Mouse (Mus musculus) frontal cortex, postnatal 36 days (tissue): ENCODE results near the gene Ripor1.

Source experiments
- DNase-seq, 2 experiments: peaks; one replicate each; pipeline ENCODE4 v3.0.0; 2022; ENCODE audit warnings: low spot score in 2 of 2

Ripor1 gene

DNA sequence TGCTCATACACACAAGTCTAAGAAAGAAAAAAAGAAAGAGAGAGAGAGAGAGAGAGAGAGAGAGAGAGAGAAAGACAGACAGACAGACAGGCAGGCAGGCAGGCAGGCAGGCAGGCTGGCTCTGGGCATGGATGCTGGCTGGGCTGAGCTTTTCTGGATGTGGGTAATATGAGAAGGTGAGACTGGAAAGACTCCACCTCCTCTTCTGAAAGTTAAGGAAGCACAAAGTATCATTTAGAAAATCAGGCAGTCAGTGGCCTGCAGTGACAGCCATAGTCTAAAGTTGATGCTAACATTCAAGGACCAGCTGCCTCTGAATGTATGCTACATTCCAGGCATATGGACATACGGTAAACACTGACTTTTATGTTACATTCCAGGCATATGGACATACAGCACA is 19.8 kb downstream of the Ripor1 start:
- DNase-seq = no peak

DNA sequence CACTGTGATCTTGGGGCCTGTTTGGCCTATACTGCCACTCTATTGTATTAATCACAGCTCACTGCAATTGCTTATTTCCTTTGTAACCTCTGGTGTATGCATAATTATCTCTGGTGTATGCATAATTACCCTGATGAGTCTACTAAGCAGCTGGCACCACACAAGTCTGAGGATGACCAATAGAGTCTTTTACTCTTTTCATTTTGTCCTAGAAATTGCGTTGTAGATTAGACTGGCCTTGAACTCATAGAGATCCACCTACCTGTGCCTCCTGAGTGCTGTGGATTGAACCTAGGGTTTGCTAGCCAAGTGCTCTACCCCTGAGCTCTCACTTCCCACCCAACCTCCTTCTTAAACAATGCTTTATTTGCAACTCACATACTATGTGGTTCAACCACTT is 21.0 kb downstream of the Ripor1 start:
- DNase-seq = no peak

DNA sequence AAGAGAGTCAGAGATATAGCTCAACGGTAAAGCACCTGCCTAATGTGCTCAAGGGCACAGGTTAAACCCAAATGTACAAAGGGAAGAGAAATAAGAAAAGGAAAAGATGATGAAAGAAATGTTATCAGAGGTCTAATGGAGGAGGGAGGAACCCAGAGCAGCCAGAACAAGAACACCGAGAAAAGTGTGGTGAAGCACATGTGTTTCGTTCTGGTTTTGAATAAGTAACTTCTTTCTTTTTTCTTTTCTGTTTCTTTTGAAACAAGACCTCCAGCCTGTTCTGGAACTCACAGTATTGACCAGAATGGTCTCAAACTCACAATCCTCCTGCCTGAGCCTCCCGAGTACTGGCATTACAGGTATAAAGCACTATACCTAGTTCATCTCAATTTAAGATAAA is 24.3 kb downstream of the Ripor1 start:
- DNase-seq = no peak

DNA sequence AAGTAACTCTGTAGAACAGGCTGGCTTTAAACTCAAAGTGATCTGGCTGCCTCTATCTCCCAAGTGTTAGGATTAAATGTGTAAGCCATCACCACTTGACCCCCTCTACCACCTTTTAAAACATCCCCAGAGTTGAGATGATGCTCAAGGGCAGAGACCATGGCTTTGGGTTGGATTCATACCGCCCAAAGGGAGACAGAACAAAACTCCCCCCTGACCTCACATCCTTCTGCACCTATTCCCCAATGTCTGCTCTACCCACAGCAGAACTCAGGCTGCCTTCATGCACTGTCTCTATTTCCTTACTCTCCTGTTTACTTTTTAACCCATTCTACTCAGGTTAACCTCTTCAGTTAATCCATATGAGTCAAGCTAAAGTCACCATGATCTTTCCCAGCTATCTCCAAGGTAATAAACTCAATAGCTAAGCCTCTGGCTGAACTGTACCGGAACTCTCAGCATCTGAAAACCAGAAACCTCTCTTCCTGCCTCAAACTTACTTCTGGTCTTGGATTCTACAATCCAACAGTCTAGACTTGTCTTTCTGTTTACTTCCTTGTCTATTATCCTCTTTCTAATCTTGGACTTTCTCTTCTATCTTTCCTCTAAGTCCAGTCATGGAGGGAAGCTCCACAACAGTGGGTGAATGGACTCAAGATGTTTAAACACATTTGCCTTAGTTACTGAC is 29.9 kb downstream of the Ripor1 start:
- DNase-seq = no peak

DNA sequence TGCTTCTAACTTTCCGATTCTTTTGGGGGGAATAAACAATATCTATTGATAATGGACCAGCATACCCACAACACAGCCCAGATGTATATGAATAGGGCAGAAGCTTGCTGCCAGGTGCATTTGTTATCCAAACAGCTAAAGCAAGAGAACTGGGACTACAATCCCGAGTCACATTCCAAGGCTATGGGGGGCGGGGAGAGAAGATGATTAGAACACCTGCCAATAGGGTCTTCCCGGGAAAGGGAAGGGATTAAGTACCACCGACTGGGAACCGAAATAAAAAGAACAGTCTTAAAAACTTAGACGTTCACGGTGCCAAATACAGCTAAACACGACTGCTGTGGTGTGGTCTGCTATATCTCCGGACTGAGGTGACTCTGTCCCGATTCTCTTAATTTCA is 30.4 kb downstream of the Ripor1 start:
- DNase-seq = no peak

DNA sequence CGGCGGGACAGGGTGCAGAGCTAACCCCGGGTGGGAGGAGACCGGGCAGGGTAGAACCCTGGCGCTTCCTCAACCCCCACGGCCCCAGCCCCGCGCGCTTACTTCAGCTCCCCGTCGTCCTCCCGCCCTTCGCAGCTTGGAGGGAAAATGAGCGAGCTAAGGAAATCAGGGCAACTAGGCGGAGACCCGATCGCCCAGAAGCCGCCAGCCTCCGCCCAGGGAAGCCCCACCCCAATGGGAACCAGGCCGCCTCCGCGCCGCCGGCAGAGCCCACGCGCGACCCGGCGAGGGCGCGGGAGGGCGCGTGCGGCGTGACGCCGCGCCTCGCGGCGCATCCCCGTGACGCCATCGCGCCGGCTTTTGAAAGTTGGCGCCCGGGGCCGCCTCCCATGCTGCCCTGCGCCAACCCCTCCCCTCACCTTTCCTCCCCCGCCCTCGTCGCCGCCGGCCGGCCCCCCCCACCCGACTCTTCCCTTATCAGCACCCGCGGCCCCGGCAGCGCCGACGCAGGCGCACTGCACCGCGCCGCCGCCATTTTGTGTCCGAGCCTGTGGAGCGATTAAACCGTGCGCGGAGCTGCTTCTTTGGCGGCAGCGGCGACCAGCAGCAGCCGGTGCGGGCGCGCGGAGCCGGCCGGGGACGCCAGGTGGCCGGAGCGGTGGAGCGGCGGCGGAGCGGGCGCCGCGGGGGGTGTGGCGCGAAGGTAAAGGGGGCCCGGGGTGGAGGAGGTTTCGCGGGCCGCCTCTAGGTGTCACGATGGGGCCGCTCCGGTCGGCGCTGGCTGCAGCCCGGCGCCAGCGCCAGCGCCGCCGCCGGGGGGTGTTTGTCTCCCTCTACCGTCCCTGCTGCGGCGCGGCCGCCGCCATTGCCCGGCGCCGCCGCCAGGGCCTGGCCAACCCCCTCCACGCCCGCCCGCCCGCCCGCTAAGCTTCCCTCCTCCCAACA is 31.2 kb downstream of the Ripor1 start, which contains the start of gene Ctcf:
TSS of gene Ctcf (plus strand) at position 551 of the 945 bp plus-strand sequence.
- peak; percentile 87 to 89 for DNase-seq

DNA sequence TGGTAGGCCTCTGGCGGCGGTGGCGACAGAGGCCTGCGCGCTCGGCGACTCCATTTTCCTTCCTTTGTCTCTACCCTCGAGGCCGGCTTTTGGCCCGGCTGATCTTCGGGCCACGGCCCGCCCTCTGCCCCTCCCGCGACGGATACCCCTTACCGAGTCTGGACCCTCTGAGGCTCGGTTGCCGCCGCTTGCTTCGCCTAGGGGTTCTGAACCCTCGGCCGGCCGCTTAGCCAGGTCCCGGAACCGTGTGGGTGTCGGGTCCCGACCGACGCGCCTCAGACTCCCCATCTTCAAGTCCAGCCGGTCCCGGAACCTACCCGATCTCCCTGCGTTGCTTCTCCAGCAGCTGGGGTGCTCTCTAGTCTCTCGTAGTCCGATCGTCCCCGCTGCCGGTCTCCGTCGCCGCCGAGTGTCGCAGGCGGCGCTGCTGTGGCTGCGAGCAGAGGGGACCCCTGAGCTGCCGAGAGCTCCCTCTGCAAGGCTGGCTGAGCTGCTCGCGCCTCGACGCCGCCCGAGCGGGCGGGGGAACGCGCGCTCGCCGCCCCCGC is 32.0 kb downstream of the Ripor1 start, which contains the start of gene Agrp:
TSS of gene Agrp (minus strand) at position 431 of the 548 bp plus-strand sequence.
- peak; percentile 36 to 51 for DNase-seq

DNA sequence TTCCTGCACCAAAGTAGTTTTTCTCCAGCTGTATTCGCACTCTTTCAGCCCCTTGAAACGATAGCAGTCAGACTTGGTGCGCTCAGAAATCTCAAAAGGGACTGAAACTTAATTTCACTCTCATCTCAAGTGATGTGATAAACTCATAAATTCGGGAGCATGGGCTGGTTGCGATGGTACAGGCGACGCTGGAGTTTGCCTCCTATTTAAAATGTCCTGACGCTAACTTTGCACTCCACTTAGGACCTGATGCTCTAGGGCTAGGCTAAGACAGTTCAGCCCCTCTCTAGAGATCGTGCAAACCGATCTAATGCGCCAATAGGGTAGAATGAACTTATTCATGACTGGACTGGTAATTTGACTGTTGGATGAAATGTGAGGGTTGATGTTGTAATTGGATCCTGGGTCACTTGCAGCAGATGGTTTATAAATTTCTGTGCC is 32.6 kb downstream of the Ripor1 start:
- peak in 1 of 2 experiments; percentile 14 for DNase-seq

DNA sequence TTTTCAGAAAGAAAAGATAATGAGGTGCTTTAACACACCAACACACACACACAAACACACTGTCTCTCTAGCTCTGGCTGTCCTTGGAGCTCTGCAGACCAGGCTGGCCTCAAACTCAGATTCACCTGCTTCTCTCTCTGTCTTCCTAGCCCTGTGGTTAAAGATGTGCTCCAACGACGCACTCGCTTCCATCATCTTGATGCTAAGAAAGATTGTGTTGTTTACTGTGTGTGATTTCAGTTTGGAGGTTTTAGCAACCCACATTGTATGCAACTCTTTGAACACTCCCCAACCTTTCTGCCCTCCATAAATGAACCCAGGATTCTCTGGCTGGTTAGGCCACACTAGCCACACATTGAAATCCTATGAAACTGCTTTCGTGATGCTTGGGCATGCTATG is 33.5 kb downstream of the Ripor1 start:
- DNase-seq = no peak

DNA sequence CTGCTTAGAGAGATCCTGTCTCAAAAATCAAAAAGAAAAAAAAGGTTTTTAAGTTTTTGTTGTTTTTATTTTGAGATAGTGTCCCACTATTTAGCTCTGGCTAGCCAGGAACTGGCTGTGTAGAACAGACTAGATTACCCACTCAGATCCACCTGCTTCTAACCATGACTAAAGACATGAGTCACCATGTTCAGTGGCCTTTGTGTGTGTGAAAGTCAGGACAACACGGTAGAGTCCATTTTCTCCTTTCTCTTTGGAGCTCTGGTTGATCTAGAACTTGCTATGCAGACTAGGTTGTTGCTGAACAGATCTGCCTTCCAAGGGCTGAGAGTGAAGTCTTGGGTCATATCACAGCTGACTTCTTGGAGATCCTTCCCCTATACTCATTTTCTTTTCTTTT is 34.8 kb downstream of the Ripor1 start:
- DNase-seq = no peak

DNA sequence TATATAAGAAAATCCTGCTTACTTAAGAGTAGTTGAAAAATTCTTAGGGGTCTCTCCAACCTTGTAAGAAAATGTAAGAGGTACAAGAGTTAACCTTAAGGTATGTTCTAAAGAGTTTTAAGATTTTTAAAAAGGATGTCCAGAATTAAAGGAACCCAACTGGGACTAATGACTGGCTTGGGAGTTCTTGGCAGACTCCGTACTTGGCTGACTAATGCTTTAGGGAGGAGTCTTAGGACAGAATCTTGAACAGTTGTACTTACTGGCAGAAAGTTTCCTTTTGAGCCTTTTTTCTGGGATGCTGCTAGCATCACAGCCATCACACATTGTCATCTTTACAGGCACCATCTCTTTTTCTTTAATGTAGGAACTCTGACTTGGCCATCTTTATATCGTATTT is 35.5 kb downstream of the Ripor1 start:
- DNase-seq = no peak

DNA sequence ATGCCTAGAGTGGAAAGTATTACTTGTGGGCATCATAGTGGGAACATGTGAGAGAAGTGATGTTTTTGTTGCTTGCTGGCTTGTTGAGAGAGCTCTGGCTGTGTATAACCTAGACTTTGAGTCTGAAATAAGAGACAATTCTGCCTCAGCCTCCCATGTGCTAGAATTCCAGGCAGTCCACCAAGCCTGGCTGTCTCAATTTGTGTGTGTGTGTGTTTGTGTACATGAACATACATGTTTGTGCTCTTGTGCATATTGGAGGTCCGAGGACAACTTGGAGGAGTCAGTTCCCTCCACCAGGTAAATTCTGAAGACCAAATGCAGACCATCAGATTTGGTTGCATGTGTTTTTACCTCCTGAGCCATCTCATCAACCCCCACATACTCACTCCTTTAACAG is 40.1 kb downstream of the Ripor1 start:
- no peak for DNase-seq

DNA sequence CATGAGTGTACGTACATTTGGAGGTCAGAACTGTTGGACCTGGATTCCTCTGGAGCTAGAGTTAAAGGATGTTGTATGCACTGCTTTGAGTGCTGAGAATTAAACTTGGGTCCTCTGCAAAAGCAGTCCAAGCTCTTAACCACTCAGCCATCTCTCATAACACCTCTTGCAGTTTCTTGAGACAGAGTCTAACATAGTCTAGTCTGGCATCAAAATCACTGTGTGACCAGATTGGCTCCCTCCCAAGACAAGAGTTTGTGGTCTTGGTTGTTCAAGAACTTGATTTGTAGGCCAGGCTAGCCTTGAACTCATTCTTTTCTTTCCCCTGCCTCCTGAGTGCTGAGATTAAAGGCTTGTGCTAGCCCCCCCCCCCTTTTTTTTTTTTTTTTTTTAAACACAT is 43.9 kb downstream of the Ripor1 start:
- DNase-seq = no peak

DNA sequence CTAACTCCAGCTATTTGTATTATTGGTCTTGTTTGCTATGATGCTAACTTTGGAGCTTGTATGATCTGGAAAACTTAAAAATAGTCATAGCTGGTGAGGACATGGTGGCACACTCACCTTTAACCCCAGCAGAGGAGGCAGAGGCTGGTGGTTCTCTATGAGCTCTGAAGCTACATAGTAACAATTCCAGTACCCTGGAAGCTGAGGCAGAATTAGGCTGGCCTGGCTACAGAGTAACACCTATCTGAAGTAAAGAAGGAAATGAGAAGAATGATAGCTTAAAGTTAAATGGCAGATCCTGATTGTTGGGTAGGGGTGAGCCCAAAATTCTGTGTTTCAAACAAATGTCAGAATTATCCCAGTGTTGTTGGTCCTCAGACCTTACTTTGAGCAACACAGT is 52.6 kb downstream of the Ripor1 start:
- no peak for DNase-seq

DNA sequence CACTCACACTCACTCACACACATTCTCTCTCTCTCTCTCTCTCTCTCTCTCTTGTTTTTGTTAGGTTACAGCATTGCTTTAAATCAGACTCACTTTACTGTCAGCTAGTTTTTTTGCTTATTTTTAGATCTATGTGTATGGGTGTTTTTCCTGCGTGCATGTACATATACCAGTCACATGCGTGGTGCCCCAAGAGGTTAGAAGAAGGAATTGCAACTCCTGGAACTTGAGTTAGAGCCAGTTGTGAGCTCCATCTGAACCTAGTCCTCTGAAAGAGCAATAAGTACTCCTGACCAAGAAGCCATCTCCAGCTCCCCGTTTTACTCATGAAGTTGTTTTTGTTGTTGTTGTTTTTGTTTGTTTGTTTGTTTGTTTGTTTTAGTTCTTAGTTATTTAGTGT is 56.1 kb downstream of the Ripor1 start:
- peak in 1 of 2 experiments; percentile 20 for DNase-seq
